Mouse (Mus musculus): ENCODE measurements around the gene Scamp5. TPM values are rescaled to one million over a fixed set of nuclear protein-coding genes. Genes with fewer than 3 reads are reported as not detected.

Gene Scamp5
- total RNA-seq (2021): under 1 TPM; 0.82 to 0.95 TPM
- long read RNA-seq, experiment 1, partial matches to known transcripts: 0 of 1 reads
- long read RNA-seq, experiment 1, other reads (novel, unspliced or antisense): 1 of 1 reads
- long read RNA-seq, experiment 2: 0 reads

- H3K4me3 ChIP-seq: peak within 1 kb of the TSS; percentile 87
- no peak for TF ChIP-seq CTCF (IDR thresholded peaks at IDR 0.05)
- H3K27ac ChIP-seq: peak within 1 kb of the TSS; percentile 73
- intact Hi-C loops (cut with DNase I): no loop called here
- peak; percentile 90 for DNase-seq
Observed at GRCm38 (mm10) chr9:57467896-57468549, at the start of gene Scamp5. Gene Scamp5 (minus strand): TSS chr9:57468060.

DNA sequence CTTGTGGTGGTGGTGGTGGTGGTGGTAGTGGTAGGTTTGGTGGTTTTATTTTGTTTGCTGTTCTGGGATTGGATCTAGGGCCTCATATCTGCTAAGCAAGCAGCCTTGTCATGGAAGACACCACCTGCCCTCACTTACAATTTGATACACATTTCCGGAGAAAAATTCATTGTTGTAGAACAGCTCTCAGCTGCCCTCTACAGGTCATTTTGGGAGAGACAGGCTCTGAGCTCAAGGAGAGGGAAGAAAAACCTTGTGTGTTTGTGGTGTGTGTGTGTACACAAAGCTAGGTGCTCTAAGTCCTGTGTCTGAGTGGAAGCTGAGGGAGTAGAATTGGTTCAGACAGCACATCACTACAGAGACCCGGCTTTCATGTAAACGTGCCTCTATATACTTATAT, 49.3 kb upstream of the Scamp5 start:
- peak; percentile 41 for DNase-seq
- TF ChIP-seq CTCF (IDR thresholded peaks at IDR 0.05): peak; percentile 86
- intact Hi-C loops (cut with DNase I): no loop called here
- H3K4me3 ChIP-seq: no peak overlapping the region
- no peak overlapping the region for H3K27ac ChIP-seq

DNA sequence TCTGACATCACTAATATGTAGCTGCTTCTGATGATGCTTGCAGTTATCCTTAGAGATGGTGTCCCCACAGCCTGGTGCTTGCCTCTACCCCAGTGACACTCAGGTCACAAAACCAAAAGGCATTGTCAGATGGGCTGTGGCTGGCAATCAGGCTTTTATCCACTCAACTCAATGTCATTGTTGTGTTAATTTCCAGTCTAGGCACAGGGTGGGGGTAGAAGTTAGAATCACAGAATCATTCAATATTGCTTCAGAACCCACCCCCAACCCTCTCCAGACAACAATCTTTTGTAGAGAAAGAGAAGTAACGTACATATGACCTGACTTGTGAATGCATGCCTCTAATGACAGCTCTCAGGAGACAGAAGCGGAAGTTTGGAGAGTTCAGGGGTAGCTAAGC, 42.7 kb upstream of the Scamp5 start:
- intact Hi-C loops (cut with DNase I): no loop called here
- H3K4me3 ChIP-seq: no peak overlapping the region
- DNase-seq: no peak
- TF ChIP-seq CTCF (IDR thresholded peaks at IDR 0.05): no peak
- no peak overlapping the region for H3K27ac ChIP-seq

- no peak for DNase-seq
- TF ChIP-seq CTCF (IDR thresholded peaks at IDR 0.05): no peak
- no peak overlapping the region for H3K27ac ChIP-seq
- H3K4me3 ChIP-seq: no peak overlapping the region
- intact Hi-C loops (cut with DNase I): no loop called here
Observed at GRCm38 (mm10) chr9:57505700-57506099, 37.8 kb upstream of the Scamp5 start.

- no peak for TF ChIP-seq CTCF (IDR thresholded peaks at IDR 0.05)
- Histone ChIP-seq H3K27ac (no peak overlapping the region), H3K4me3 (no peak overlapping the region)
- no peak for DNase-seq
- intact Hi-C loops (cut with DNase I): no loop called here
Observed at GRCm38 (mm10) chr9:57504891-57505290, 37.0 kb upstream of the Scamp5 start.

GRCm38 (mm10) chr9:57504381-57504700, 36.5 kb upstream of the Scamp5 start:
- peak; percentile 42; the same call in 1 of the 2 replicates for TF ChIP-seq CTCF (IDR thresholded peaks at IDR 0.05)
- Histone ChIP-seq H3K4me3 (peak overlapping the region; percentile 72), H3K27ac (no peak overlapping the region)
- intact Hi-C loops (cut with DNase I): no loop called here
- DNase-seq: peak; percentile 66

DNA sequence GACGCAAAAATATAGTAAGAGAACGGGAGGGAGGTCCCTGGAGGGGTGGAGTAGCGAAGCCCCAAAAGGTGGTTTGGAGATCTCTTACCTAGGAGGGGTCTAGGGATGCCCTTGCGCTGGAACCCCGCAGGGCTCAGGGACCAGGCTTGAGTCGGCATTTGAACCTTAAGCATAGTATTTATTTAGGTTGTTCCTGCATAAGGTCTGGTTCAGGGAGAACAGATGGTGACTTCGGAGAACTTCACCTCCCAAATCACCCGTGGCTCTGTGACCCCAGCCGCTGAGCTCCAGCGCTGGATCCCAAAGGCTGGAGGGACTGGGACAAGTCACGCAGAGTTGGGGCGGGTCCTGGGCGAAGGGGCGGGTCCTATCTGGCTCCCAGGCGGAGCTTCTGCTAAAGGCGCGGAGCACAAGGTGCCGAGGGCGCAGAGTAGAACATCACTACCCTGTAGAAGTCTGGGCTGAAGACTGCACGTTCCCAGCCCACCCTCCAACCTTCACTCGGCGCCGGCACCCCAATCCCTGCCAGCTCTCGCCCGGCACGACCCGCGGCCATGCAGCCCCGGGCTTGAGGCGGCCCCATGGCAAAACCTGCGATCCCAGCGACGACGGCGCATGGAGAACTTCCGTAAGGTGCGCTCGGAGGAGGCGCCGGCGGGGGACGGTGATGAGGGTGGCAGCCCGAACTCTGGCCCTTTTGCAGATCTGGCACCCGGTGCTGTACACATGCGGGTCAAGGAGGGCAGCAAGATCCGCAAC, 35.9 kb upstream of the Scamp5 start, which contains the start of gene Rpp25:
Gene Rpp25, plus strand, starts transcription at position 405 of the 759 bp plus-strand sequence.
- no peak for TF ChIP-seq CTCF (IDR thresholded peaks at IDR 0.05)
- DNase-seq: peak; percentile 63
- intact Hi-C loops (cut with DNase I): no loop called here
- peak within 1 kb of the TSS; percentile 72 for H3K4me3 ChIP-seq
- no peak within 1 kb of the TSS for H3K27ac ChIP-seq

- intact Hi-C loops (cut with DNase I): no loop called here
- no peak for TF ChIP-seq CTCF (IDR thresholded peaks at IDR 0.05)
- no peak overlapping the region for H3K27ac ChIP-seq
- H3K4me3 ChIP-seq: peak overlapping the region; percentile 72
- DNase-seq: no peak
Observed at GRCm38 (mm10) chr9:57502911-57503621, 35.2 kb upstream of the Scamp5 start.

DNA sequence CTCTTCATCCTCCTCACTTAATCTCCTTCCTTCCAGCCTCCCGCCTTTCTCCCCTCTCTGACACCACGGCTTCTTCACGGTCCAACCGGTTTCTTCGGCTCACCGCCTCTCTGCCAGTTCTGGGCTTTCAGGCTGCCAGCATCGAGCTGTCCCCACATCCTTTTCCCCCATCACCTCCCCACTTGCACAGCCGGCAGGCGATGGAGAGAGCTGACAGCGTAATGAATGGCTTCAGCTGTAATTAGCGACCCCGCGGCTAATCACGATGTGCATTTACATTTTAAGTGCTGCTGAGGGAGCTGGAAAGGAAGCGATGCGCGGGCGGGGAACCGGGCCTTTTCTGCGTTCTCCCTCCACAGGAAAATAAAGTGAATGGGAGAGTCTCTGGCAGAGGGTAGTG, 34.0 kb upstream of the Scamp5 start:
- DNase-seq: no peak
- no peak for TF ChIP-seq CTCF (IDR thresholded peaks at IDR 0.05)
- intact Hi-C loops (cut with DNase I): no loop called here
- H3K4me3 ChIP-seq: no peak overlapping the region
- no peak overlapping the region for H3K27ac ChIP-seq

DNA sequence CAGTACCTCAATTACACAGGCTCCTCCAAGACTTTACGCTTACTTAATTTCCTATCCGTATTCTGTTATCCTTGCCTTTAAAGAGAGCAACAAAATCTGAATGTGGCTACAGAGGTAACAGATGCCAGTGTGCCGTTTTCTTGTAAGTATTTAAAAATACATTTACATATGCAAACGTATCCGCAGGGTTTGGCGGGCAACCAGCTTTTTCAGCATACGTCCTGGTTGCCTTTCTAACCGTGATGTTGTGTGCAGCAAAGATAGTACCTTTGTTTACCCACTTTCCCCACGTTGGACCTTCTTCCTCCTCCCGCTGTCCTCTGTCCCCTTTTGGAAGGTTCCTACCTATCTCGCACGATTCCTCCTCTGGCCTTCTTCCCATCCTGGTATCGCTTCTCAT, 33.6 kb upstream of the Scamp5 start:
- no peak for DNase-seq
- intact Hi-C loops (cut with DNase I): no loop called here
- TF ChIP-seq CTCF (IDR thresholded peaks at IDR 0.05): no peak
- H3K4me3 ChIP-seq: no peak overlapping the region
- H3K27ac ChIP-seq: no peak overlapping the region

- TF ChIP-seq CTCF (IDR thresholded peaks at IDR 0.05): no peak
- intact Hi-C loops (cut with DNase I): no loop called here
- H3K4me3 ChIP-seq: no peak overlapping the region
- DNase-seq: no peak
- H3K27ac ChIP-seq: no peak overlapping the region
Observed at GRCm38 (mm10) chr9:57498536-57498935, 30.7 kb upstream of the Scamp5 start.

DNA sequence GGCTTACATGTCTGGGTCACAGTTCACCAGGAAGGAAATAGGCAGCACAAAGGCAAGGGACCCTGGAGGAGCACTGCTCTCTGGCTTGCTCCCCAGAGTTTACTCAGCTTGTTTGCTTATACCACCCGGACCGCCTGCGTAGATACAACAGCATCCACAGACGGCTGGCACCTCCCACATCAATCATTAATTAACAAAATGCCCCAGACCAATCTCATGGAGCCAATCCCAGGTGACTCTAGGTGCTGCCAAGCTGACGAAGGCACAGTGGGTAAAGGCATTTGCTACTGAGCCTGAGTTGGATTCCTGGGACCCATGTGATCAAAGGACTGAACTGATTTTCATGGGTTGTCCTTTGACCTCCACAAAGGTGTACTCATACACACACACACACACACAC, 29.4 kb upstream of the Scamp5 start:
- no peak for TF ChIP-seq CTCF (IDR thresholded peaks at IDR 0.05)
- Histone ChIP-seq H3K4me3 (no peak overlapping the region), H3K27ac (no peak overlapping the region)
- intact Hi-C loops (cut with DNase I): no loop called here
- DNase-seq: no peak

- DNase-seq: no peak
- H3K4me3 ChIP-seq: no peak overlapping the region
- intact Hi-C loops (cut with DNase I): no loop called here
- TF ChIP-seq CTCF (IDR thresholded peaks at IDR 0.05): no peak
- H3K27ac ChIP-seq: no peak overlapping the region
Observed at GRCm38 (mm10) chr9:57494970-57495369, 27.1 kb upstream of the Scamp5 start.
